Mouse (Mus musculus): Measurements from ENCODE around the gene Mpi.

The Mpi gene

GRCm38 (mm10) chr9:57522114-57522860, 30.3 kb downstream of the Mpi start:
- peak; percentile 45 for DNase-seq (ENCODE audit: low read depth)

GRCm38 (mm10) chr9:57521056-57521911, 31.3 kb downstream of the Mpi start, which contains the start of gene Cox5a:
Cox5a (plus strand) TSS chr9:57521274.
- peak; percentile 95 for DNase-seq (ENCODE audit: low read depth)

- peak; percentile 70 for DNase-seq (ENCODE audit: low read depth)
These were observed 32.0 kb downstream of the Mpi start for GRCm38 (mm10) chr9:57520375-57521055.

- peak; percentile 81 for DNase-seq (ENCODE audit: low read depth)
These were observed 35.5 kb downstream of the Mpi start for GRCm38 (mm10) chr9:57517113-57517512.

- DNase-seq (ENCODE audit: low read depth) = no peak
These were observed 42.0 kb downstream of the Mpi start for GRCm38 (mm10) chr9:57510577-57510976.

GRCm38 (mm10) chr9:57505700-57506099, 46.9 kb downstream of the Mpi start:
- peak; percentile 99 for DNase-seq (ENCODE audit: low read depth)

GRCm38 (mm10) chr9:57504891-57505290, 47.7 kb downstream of the Mpi start:
- DNase-seq (ENCODE audit: low read depth) = no peak

GRCm38 (mm10) chr9:57504381-57504700, 48.2 kb downstream of the Mpi start:
- no peak for DNase-seq (ENCODE audit: low read depth)

GRCm38 (mm10) chr9:57503622-57504380, 48.8 kb downstream of the Mpi start, which contains the start of gene Rpp25:
Rpp25 (plus strand) TSS chr9:57504026.
- no peak for DNase-seq (ENCODE audit: low read depth)

GRCm38 (mm10) chr9:57502911-57503621, 49.5 kb downstream of the Mpi start:
- DNase-seq (ENCODE audit: low read depth) = no peak

GRCm38 (mm10) chr9:57501861-57502260, 50.7 kb downstream of the Mpi start:
- no peak for DNase-seq (ENCODE audit: low read depth)

- no peak for DNase-seq (ENCODE audit: low read depth)
These were observed 51.1 kb downstream of the Mpi start for GRCm38 (mm10) chr9:57501452-57501851.

- no peak for DNase-seq (ENCODE audit: low read depth)
These were observed 54.0 kb downstream of the Mpi start for GRCm38 (mm10) chr9:57498536-57498935.

GRCm38 (mm10) chr9:57497236-57497635, 55.3 kb downstream of the Mpi start:
- no peak for DNase-seq (ENCODE audit: low read depth)

- DNase-seq (ENCODE audit: low read depth) = no peak
These were observed 57.6 kb downstream of the Mpi start for GRCm38 (mm10) chr9:57494970-57495369.
